Mouse (Mus musculus): ENCODE measurements around the gene Zcchc3.

DNA sequence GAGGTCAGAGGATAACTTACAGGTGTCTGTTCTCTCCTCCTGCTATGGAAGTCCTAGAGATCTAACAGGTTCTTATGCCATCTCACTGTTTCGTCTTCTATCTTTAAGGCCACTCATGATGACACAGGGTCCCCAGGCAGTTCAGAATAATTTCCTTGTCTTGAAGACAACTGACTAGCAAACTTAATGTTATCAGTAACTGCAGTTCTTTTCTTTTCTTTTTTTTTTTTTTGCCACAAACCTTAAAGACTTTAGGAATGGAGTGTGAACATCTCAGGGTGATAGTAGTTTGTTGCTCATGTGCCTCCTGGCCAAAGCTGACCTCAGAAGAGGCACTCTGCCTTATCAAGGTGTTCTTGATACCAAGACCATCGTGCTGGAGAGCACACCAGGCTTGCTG is 31.8 kb upstream of the Zcchc3 start:
- TF ChIP-seq CTCF (IDR thresholded peaks at IDR 0.05; ENCODE audit: control insufficient read depth, insufficient read depth, insufficient read length) (no peak), USF1 (IDR thresholded peaks at IDR 0.05; ENCODE audit: low read depth) (no peak), MAX (IDR thresholded peaks at IDR 0.05) (no peak), MYOD1 (IDR thresholded peaks at IDR 0.05; ENCODE audit: control insufficient read depth, insufficient read length, low read depth) (no peak), MYOG (IDR thresholded peaks at IDR 0.05; ENCODE audit: control insufficient read depth, extremely low read depth, insufficient read length) (no peak), CEBPB (IDR thresholded peaks at IDR 0.05; ENCODE audit: low read depth) (no peak), FOSL1 (IDR thresholded peaks at IDR 0.05; ENCODE audit: insufficient read depth, low read length, poor library complexity, severe bottlenecking) (no peak)
